Mouse (Mus musculus) ES-Bruce4 (cell line): ENCODE results near the gene Fbxw11.

Experiments
- EP300 ChIP-seq: IDR thresholded peaks from 2 replicates; pipeline ENCODE4 v1.6.1; 2011; ENCODE audit warnings: low read depth, low read length; ENCODE audit not compliant: insufficient read depth
- POLR2A ChIP-seq: IDR thresholded peaks from one replicate; pipeline ENCODE4 v1.8.1; 2011; ENCODE audit warnings: low read length; ENCODE audit not compliant: insufficient read depth

GRCm38 (mm10) chr11:32723287-32723686 lies 80.8 kb downstream of the Fbxw11 start:
- no peak for TF ChIP-seq EP300
- TF ChIP-seq POLR2A, result no peak
